Mouse (Mus musculus) central nervous system, embryonic 14 days (tissue): Measurements from ENCODE around the gene Ralgapa2. TPM values are rescaled to one million over a fixed set of nuclear protein-coding genes. Genes with fewer than 3 reads are reported as not detected.

Experiments
- polyA plus RNA-seq: library from polyadenylated mRNA; depleted of rRNA; stranded (reverse); fragments of >200 nt; gene quantifications from 2 replicates; pipeline ENCODE4 v1.2.3, GENCODE M21; 2012; rRNA removed

The Ralgapa2 gene
- polyA plus RNA-seq: 12.6 and 12.7 TPM in 2 replicates

DNA sequence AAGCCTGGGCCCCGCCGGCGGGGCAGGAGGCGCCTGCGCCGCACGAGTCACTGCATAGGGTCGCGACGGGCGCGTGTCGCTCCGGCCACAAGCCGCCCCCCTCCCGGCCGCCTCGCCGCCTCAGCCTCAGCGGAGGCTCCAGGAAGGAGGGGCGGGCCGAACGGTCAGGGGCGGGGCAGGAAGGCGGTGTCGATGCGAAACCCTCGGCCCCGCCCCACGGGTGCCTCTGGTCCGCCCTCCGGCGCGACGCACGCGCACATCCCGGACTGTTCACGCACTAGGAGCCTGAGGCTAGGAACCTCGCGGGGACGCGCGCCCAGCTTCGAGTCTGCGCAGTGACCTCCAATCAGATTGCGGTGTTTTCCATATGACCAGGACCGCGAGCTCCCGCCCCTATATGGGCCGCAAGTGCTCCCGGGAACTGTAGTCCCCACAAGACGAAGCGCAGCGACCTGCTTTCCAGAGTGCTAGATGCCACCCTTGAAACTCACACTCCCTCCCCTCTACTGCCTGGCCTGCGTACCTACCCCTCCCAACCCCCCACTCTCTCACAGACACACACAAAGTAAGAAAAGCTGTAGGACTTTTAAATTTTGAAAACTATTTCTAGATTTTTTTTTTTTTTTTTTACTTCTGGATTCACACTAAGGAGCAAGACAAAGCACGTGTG is at the start of gene Ralgapa2:
Gene Ralgapa2, minus strand, starts transcription at position 434 of the 670 bp plus-strand sequence.

DNA sequence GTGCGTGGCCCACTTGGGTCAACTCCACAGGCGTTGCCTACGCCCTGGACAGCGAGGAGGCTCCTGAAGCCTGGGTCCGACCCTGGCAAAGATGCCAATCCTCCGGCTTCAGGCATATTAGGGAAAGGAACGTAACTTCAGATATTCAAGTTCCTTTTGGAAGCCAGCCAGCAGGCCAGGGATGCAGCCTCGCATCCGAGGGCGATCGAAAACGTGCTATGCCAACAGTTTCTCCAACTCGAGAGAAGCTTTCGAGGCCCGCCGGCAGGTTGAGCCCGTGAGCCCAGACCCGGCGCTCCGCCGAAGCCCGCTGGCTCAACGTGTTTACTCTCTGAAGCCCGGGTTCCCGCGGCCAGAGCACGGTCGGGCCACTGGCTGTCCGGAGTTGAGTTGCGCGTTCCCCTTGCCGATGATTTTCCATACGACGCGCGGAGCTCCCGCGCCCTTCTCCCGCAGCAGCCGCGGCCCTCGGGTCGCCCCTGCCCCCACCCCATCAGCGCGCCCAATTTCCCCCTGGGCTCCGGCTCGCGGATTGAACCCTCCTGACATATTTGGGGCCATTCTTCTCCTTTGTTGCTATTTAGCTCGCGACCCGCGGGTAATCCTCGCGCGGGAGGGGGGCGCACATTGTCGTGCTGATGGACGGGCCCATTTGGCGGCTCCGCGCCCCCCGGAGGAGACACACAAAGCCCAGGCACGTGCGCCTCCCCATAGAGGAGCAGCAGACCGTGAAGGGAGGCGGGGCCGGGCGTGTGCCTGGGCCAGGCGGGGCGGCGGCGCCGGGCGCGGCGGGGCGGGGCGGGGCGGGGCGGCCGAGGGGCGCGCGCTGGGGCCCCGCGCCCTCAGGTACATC is 290.8 kb downstream of the Ralgapa2 start, which contains the start of gene Insm1:
Gene Insm1, plus strand, starts transcription at position 846 of the 853 bp plus-strand sequence.

